Mouse (Mus musculus) mesoderm, embryonic 11.5 days (tissue): ENCODE results near the gene Eps8.

ENCODE experiments used
- DNase-seq: peaks from one replicate; pipeline ENCODE4 v3.0.0-alpha.2; 2012; ENCODE audit warnings: low read depth, low spot score

Eps8 gene

DNA sequence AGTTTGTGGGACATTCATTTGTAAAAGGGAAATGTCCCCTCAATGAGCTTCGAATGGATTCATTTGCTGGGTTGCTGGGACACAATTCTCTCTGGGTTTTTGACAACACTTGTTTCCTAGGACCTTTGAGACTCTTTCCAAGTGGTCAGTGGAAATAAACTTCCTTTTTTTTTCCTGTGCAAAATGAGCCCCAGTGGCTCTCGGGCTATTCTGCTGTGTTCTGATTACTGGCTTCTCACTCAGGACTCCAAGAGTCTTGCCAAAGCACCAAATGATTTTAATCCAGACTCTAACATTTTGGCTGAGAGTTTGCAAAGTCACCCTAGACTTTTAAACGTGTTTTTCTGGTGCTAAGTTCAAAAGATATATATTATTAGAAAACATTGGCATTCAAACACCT lies 10.3 kb upstream of the Eps8 start:
- DNase-seq, result no peak

GRCm38 (mm10) chr6:137661583-137662365 lies 7.1 kb upstream of the Eps8 start:
- DNase-seq, result no peak

DNA sequence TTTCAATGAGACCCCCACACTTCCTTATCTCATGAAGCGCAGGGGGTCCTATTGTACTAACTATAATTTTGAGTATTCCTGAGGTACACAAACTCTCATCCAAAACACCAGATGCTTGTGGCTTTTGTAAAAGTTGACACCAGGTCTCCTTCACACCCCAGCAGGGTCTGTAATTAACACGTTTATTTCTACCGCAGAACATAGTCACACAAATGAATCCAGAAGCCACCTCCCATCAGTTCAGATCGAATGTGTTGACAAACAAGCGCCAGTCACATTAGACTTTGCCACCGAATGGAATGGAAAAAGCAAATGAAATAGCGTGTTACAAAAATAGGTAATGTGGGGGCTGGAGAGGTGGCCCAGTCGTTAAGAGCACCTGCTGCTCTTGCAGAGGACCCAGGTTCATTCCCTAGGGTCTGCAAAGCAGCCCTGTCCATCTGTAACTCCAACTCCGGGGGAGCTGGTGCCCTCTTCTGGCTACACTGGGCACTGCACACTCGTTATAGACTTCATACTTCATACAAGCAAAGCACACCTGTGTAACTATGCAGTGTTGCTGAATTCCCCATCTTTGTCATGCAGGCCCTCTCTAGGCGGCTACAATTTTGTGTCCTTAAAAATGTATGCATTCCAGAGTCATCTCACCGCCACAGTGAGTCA lies 3.9 kb upstream of the Eps8 start:
- DNase-seq, result no peak

DNA sequence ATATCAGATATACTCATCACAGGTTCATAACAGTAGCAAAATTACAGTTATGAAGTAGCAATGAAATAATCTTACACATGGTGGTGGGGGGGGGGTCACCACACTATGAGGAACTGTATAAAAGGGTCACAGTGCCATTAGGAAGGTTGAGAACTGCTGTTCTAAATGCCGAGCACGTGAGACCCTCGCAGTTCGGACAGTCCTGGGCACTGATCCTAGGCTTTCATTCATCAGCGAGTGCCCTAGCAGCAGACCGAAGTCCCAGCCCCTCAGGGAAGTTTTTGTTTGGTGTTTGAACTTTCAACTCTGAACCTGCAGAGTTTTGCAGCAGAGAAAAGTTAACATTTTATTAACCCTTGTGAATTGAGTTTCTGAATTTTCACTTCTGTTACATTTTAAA lies 2.5 kb upstream of the Eps8 start:
- DNase-seq, result no peak

DNA sequence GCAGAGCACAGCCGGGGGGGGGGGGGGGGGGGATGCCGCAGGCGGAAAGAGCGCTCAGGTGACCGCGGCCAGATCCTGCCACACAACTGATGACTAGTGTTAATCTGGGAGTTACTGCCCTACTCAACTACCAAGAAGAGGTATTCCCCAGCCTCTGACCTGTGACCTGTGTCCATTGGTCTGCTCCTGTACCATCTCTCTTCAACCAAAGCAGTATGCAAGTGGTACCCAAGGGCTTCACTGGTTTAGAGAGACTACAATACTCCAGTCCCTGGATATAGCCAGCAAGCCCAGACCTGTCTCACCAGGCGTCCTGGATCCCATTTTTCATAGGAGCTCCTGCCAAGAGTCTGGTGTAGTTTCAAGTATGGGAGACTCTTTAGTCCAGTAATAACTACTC lies 5.1 kb downstream of the Eps8 start:
- DNase-seq, result no peak

DNA sequence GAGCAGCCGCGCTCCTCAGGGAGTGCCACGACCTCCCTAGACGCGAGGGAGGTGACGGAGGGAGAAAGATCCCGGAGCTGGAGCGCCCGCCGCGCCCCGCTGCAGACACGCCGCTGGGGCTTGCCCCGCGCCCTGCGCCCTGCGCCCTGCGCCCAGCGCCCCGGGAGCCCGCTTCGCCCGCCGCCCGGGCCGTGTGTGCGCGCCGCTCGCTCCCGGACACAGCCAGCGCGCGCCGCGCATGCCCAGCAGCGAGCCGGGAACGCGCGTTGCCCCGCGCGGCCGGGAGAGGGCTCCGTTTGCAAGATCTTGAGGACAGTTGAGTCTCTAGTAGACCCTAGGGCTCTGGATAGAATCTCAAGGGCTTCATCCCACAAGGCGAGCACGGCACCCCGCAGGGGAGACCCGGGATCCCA lies 5.6 kb downstream of the Eps8 start:
- DNase-seq, result peak; percentile 82

DNA sequence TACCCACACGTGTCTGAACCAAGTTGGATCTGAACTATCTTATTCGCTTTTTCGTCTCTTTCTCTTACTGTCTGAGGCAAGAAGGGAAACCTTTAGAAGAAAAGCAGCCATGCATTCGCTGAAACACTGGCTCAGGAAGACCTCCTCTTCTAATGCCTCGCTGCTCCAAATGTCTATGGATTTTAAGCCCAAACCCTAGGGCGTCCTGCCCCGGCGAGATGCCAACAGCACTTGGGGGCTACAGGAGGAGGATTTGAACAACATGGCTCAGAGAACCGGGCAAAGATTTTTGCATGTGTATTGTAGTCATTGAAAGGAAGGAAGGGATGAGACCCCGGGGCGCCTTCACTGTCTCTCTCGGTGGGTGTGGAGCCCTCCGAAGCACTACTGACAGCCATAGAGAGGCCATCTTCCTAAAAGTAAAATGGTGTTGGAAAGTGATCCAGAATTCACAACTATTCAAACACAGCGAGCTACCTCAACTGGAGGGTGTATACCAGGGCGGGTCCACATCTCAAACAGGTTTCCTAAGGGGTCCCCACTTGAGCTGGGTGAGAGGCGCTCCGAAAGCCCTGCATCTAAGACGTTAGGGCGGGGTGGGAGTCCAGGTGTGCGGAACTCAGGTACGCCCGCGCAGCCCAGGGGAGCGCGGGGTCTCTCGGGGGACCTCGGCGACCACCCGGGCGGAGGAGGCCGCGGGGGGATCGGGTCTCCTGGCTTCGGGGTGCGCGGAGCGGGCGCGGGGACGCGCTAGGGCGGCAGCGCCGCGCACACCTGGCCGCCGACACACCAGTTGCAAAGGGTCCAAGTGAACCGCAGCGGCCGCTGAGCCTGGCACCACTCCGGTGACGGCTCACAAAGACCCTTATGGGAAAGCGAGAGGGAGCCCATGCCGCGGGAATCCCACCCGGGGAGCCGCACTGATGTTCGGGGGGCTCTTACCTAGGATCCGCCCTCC lies 6.3 kb downstream of the Eps8 start:
- peak; percentile 9 for DNase-seq

DNA sequence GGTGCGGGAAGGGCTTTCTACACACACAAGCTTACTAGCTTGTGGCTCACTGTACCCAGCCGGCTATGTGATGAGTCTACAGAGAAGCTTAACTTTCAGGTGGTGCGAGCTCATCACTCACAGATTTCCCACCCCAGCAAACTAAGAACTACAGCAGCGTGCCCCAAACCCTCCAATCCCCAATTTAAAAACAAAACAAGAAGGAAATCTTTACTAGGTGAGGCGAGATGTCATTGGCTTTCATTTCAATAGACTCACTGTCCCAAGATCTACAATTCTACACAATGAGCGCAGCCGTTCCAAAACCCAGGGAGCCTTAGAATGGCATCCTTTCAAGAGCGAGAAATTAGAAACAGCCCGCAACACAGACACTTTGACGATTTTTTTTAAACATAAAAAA lies 7.0 kb downstream of the Eps8 start:
- DNase-seq, result no peak

GRCm38 (mm10) chr6:137646726-137647125 lies 8.0 kb downstream of the Eps8 start:
- DNase-seq, result no peak

- DNase-seq, result no peak
Measured at GRCm38 (mm10) chr6:137644893-137645292, 9.8 kb downstream of the Eps8 start.

DNA sequence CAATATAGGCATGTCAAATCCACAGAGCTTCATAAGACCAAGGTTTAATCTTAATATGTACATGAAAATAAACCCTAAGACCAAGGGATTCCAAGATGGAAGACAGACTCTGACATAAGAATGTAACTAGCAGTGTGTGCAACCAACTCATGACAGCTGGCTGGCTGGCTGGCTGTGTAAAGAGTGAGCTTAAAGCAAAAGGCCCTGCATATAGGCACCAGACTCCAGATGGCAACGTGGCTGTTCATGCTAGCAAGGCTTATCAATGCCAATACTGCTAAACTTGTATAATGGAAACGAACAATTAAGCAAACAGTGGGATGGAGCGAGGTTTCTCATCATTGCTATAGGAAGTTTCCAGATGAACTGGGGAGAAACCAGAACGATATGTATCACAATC lies 10.9 kb downstream of the Eps8 start:
- DNase-seq, result no peak

- DNase-seq, result no peak
Measured at GRCm38 (mm10) chr6:137641642-137642041, 13.0 kb downstream of the Eps8 start.

GRCm38 (mm10) chr6:137638834-137639567 lies 15.7 kb downstream of the Eps8 start:
- DNase-seq, result no peak

DNA sequence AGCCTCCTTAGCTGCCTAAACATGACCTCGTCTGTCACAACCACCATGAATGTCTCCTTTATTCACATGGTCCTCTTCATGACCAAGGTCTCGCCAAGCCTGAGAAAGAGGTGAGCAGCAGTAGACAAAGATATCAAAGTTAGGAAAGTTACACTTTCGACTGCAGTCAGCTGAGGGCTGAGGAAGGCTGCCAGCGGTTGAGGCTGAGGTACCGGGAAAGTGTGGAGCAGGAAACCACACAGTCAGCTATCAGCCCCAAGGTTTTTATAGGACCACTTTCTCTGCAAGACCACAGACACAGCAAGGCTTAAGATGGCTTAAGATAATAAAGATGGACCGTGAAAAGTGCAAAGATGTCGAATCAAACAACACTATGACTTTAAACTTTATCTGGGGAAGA lies 17.2 kb downstream of the Eps8 start:
- DNase-seq, result no peak

DNA sequence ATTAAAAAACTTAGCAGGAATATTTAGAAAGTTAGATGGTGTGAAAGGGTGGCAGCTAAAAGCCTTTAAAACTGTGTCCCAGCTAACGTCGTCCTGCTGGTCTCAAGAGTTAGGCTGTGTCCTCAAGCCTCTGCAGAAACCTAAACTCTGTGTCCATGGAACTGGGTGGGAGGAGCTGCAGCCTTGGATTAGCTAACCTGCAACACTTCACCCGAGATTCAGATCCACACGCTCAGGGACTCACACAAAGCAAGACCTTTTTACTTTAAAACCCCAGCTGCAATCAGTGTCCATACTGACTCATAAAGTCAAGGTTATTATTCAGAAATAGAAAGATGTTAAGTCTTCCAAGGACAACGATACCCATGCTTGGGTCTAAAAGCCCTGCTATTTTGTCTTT lies 18.5 kb downstream of the Eps8 start:
- no peak for DNase-seq

DNA sequence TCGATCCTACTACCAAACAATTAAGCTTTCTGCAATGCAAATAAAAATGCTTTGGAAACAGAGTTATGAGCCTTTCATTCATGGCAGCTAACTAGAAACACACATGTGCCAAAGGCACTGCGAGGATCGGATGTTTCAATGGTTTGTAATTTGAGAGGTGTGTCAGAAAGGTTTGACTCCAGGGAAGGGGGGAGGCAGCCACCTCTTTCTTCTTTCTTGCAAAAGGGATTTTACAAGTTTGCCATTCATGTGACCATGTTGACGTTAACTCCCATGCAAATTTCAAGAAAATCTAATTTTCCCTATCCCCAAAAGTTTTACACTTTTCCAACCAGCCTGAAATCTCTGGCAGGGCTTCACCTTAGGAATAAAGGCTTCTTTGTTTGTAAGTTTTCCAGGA lies 21.1 kb downstream of the Eps8 start:
- no peak for DNase-seq

GRCm38 (mm10) chr6:137633121-137633520 lies 21.6 kb downstream of the Eps8 start:
- DNase-seq, result no peak

DNA sequence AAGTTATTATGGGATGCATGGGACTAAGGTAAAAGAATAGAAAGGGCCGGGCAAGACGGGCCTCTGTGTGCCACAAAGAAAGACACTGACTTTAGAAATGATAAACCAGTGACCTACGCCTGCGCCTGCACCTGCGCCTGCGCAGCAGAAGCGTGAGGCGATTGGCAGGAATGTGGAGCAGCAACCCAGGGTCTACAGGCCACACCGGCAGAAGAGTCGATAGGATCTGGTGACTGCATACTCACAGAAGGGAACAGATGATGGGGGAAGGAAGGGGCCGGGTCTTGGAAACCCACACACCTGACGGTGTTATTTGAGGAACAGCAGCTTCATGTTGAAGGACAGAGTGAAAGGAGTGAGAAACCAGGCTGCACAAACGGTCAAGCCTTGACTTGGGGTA lies 24.3 kb downstream of the Eps8 start:
- DNase-seq, result no peak

DNA sequence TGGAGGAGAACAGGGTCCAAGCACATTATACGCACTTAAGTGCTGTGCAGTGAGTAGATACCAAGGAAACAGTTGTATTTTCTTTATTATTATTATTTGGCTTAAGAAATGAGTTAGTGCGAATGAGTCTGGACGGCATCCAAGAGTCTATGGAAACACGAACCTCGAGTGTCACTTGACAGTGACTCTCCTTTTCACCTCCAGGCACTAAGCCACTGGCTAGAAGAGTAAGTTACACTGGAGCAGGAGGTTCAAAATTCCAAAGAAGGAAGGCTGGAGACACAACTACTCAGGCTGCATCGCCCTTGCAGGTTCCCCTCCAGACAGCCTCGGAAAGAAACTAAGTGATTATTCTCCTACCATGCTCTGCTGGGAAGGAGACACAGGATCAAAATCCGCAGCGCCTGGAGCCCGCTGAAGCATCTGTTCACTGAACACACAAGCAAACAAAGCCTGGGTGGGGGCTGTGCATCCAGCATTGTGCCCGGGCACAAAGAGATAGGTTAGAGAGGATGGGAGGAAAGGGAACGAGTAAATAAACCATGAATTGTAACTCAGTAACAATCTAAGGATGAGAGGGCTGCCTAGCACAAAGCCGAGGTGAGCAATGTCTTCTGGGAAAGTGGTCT lies 25.0 kb downstream of the Eps8 start:
- no peak for DNase-seq

DNA sequence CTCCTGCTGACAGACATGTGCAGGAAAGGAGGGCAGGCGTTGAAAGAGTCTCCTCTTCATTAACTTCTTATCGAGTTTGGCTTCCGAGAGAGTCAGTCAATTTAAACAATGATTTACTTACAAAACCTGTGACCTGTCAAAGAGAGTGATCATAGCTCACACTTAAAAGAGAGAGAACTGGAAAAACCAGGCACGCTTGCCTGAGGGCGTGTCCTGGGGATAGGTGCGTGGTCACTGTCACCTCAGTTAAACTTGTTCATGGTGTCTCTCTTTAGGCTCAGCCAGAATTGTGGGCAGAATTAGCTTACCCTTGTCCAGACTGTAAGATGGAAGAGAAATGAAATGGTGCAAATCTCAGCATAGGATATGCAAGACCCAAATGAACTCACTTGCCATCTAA lies 26.0 kb downstream of the Eps8 start:
- no peak for DNase-seq

- DNase-seq, result no peak
Measured at GRCm38 (mm10) chr6:137621021-137621420, 33.7 kb downstream of the Eps8 start.
